Mouse (Mus musculus) neutrophil, adult 59 days (primary cell): ENCODE data around the gene 4930516K23Rik. TPM values are rescaled to one million over a fixed set of nuclear protein-coding genes. Genes with fewer than 3 reads are reported as not detected.

Experiments used
- total RNA-seq, 2 experiments: library from RNA; stranded (reverse); gene quantifications; 1 replicate in 1 of 2; 2 replicates in 1 of 2; pipeline ENCODE4 v1.2.4; 2023

4930516K23Rik gene
- not detected for total RNA-seq

DNA sequence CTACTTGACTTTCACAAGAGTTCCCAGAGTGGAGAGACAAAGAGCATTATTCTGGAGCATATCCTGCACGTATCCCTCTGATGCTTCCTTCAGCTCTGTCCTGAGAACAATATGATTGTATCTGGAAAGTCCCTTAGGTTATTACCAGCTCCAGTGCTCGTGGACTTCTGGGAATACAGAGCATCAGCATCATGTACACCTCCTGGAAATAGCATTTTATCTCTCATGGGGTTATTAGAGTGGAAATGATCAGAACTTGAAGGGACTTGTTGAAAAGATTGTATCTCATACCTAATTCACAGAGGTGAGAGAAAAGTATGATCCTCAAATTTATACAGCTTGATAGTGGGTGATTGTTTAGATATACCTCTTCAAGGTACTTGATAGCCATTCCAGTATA, at the start of gene 4930516K23Rik:
Gene 4930516K23Rik (minus strand): TSS at position 101 of the 400 bp plus-strand sequence.

DNA sequence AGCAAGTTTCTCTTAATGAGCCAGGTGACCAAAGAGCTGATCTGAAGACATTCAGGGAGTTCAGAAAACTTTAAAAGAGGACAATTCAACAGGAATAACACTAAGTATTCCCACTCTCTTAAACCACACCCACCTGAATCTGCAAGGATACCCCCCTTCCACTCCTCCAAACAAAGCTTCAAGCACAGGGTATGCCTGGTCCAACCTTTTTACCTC, 43.4 kb upstream of the 4930516K23Rik start, which contains the start of gene Olfr646:
Gene Olfr646 (plus strand): TSS at position 117 of the 216 bp plus-strand sequence.

DNA sequence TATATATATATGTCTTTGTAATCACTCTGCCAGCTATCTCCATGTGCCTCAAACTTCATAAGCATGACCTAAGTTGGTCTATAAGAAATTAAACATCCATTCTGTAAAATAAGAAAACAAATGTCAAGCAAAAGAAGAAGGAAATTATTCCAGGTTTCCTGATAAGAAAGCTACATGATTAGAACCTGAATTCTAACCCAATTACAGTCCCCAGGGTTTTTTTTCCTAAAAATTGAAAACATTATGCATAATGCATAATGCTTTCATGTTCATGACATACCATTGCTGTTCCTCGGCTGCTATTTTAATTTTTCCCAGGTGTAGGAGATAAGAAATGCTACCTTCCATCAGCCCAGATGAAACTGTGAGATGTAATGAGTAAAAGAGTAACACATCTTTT, 24.1 kb upstream of the 4930516K23Rik start, which contains the start of gene Olfr645:
Gene Olfr645 (minus strand): TSS at position 101 of the 400 bp plus-strand sequence.

DNA sequence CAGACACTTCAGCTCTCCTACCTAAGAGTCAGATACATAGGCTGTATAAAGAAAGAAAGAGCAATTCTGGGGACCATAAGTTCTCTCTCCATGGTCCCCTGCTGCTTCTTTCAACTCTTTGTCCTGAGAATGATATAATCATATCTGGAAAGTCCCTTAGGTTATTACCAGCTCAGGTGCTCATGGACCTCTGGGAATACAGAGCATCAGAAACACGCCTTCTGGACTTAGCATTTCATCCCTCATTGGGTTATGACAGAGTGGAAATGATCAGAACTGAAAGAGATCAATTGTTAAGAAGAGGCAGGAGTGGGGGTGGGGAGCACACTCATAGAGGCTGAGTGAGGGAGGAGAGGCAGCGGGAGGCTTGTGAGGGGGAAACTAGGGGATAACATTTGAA, 10.5 kb upstream of the 4930516K23Rik start, which contains the start of gene Olfr644:
Gene Olfr644 (minus strand): TSS at position 101 of the 400 bp plus-strand sequence.

DNA sequence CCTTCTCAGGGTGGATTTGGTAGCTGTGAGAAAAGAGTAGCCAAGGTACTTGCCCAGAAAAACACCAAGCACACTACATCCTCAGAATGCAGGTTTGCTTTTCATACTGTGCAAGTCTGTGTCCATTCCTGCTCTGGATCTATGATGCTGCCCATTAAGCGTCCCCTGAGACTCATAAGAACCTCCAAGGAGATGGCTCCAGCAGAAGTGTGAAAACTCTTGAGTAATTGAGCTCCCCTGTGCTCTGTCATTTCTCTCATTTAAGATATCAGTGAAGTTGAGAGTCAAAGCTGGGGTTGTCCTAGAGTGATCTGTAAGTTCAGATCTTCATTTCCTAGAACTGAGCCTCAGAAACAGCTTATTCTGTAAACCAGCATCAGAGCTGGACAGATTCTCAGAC, 8.7 kb downstream of the 4930516K23Rik start, which contains the start of gene Olfr642:
Gene Olfr642 (minus strand): TSS at position 101 of the 400 bp plus-strand sequence.

DNA sequence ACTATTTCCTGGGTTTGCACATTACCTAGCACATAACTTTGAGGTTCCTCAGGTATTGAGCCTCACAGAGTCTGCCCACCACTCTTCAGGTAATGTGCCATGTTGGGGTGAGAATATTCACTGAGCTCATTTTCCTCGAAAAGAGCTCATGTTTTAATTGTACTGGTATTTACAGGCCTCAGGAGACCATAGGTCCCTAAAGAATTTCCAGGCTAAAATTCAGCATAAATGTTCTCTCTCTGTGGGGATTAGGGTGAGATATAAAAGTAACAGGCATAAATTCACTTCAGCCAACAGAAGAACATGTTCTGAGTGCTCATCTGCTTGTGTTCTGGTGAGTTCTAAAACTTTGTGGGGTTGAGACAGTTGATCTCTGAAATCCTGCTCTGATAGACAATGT, 26.1 kb downstream of the 4930516K23Rik start, which contains the start of gene Olfr641:
Gene Olfr641 (plus strand): TSS at position 301 of the 400 bp plus-strand sequence.

DNA sequence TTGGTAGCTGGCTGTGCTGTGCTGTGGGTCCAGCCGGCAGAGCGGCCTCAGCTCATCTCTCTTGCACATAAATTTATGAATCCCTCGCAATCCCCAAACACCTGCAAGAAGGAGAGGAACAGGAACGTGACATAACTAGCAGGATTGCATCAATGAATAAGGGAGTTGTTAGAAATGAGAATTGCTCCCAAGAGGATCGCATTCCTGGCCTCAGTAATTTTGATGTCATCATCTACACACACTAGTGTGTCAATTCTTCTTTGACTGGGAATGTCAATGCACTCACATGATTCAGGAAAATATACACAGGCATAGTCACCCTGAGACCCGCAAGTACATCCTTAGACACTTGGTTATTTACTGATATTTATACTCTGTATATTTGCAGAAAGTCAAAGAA, 35.8 kb downstream of the 4930516K23Rik start, which contains the start of gene Olfr640:
Gene Olfr640 (minus strand): TSS at position 101 of the 400 bp plus-strand sequence.

DNA sequence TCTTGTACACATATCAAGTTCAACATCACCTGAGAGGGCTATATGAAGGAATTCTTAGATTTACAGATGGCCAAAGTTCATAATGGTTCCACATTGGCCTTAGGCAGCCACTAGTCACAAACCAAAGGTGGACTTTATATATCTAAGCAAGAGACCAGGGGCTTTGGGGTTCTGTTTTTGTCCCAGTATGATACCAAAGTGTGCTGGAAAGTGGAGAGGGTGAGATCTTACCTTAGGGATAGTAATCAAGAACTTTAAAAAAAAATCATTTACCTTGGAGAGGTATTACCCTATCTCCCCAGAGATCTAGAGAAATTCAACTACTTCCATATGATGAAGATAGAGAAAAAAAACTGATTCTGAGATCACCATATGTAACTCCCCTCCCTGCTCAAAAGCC, 44.0 kb downstream of the 4930516K23Rik start, which contains the start of gene Olfr639:
Gene Olfr639 (minus strand): TSS at position 101 of the 400 bp plus-strand sequence.

Other genes with a start within 250 kb of the 4930516K23Rik start
- 100 to 1,000 TPM; 136 to 209 TPM for gene Hbb-bt, start 247.4 kb downstream of the 4930516K23Rik start, total RNA-seq
- 1,000 to 10,000 TPM in 1 of 2 experiments, 100 to 1,000 TPM in 1; 881 to 1,070 TPM for gene Hbb-bs, start 233.3 kb downstream of the 4930516K23Rik start, total RNA-seq
- gene Hbb-bh2, start 220.9 kb downstream of the 4930516K23Rik start, total RNA-seq, result not detected
- not detected for gene Hbb-bh1, start 218.3 kb downstream of the 4930516K23Rik start, total RNA-seq
- gene Hbb-y, start 208.2 kb downstream of the 4930516K23Rik start, total RNA-seq, result not detected
- not detected for gene Olfr66, start 175.2 kb downstream of the 4930516K23Rik start, total RNA-seq
- gene Olfr64, start 167.0 kb downstream of the 4930516K23Rik start, total RNA-seq, result not detected
- not detected for gene Olfr65, start 158.0 kb downstream of the 4930516K23Rik start, total RNA-seq
- gene Olfr631, start 132.6 kb downstream of the 4930516K23Rik start, total RNA-seq, result not detected
- gene Olfr632, start 127.1 kb downstream of the 4930516K23Rik start, total RNA-seq, result not detected
- not detected for gene Olfr633, start 117.0 kb downstream of the 4930516K23Rik start, total RNA-seq
- not detected for gene Olfr635, start 90.3 kb downstream of the 4930516K23Rik start, total RNA-seq
- gene Olfr638, start 62.7 kb downstream of the 4930516K23Rik start, total RNA-seq, result not detected
- gene Olfr639, start 44.1 kb downstream of the 4930516K23Rik start, total RNA-seq, result under 1 TPM in 1 of 2 experiments, not detected in 1; 0.13 TPM
- gene Olfr640, start 35.9 kb downstream of the 4930516K23Rik start, total RNA-seq, result not detected
- gene Olfr641, start 26.0 kb downstream of the 4930516K23Rik start, total RNA-seq, result not detected
- not detected for gene Olfr642, start 8.8 kb downstream of the 4930516K23Rik start, total RNA-seq
- not detected for gene Olfr644, start 10.4 kb upstream of the 4930516K23Rik start, total RNA-seq
- gene Olfr645, start 24.0 kb upstream of the 4930516K23Rik start, total RNA-seq, result not detected
- not detected for gene Olfr646, start 43.4 kb upstream of the 4930516K23Rik start, total RNA-seq
- gene Ubqln5, start 68.4 kb upstream of the 4930516K23Rik start, total RNA-seq, result not detected
- gene Olfr643, start 76.0 kb upstream of the 4930516K23Rik start, total RNA-seq, result not detected
- not detected for gene Ubqln3, start 81.8 kb upstream of the 4930516K23Rik start, total RNA-seq
- gene Ubqlnl, start 89.1 kb upstream of the 4930516K23Rik start, total RNA-seq, result not detected
- not detected for gene Olfm5, start 103.4 kb upstream of the 4930516K23Rik start, total RNA-seq
- gene Olfr648, start 121.9 kb upstream of the 4930516K23Rik start, total RNA-seq, result not detected
- not detected for gene Olfr649, start 134.5 kb upstream of the 4930516K23Rik start, total RNA-seq
- gene Trim6, start 157.3 kb upstream of the 4930516K23Rik start, total RNA-seq, result 1 to 10 TPM; 1.8 to 2.1 TPM
- 10 to 100 TPM; 14.4 to 18.2 TPM for gene Trim34a, start 183.0 kb upstream of the 4930516K23Rik start, total RNA-seq
- 10 to 100 TPM; 13.1 to 13.3 TPM for gene Trim5, start 226.6 kb upstream of the 4930516K23Rik start, total RNA-seq